Mouse (Mus musculus): Measurements from ENCODE around the gene Psrc1. TPM values are rescaled to one million over a fixed set of nuclear protein-coding genes. Genes with fewer than 3 reads are reported as not detected.
A peak's percentile ranks its signal among the peaks of the same experiment; 100 is the strongest.

Gene Psrc1
- polyA plus RNA-seq, 1 experiment from 2014 or later = 13.9 TPM

- peak; percentile 52 for ATAC-seq (ENCODE audit: low FRiP score)
- Histone ChIP-seq H3K4me1 (replicated peaks) (peaks cover 88% of the 10 kb centered on the region), H3K9me3 (peaks cover 6% of the 10 kb centered on the region), H3K9ac (peak overlapping the region; percentile 87), H3K36me3 (peaks cover 53% of the 10 kb centered on the region), H3K27ac (peak overlapping the region; percentile 99), H3K27me3 (no peaks in the 10 kb centered on the region), H3K4me3 (peak overlapping the region; percentile 90), H3K4me2 (peak overlapping the region; percentile 85)
- WGBS = 23% methylated on average over 8 of the region's 8 CpGs
Observed at GRCm38 (mm10) chr3:108411754-108412121, 28.1 kb downstream of the Psrc1 start.

DNA sequence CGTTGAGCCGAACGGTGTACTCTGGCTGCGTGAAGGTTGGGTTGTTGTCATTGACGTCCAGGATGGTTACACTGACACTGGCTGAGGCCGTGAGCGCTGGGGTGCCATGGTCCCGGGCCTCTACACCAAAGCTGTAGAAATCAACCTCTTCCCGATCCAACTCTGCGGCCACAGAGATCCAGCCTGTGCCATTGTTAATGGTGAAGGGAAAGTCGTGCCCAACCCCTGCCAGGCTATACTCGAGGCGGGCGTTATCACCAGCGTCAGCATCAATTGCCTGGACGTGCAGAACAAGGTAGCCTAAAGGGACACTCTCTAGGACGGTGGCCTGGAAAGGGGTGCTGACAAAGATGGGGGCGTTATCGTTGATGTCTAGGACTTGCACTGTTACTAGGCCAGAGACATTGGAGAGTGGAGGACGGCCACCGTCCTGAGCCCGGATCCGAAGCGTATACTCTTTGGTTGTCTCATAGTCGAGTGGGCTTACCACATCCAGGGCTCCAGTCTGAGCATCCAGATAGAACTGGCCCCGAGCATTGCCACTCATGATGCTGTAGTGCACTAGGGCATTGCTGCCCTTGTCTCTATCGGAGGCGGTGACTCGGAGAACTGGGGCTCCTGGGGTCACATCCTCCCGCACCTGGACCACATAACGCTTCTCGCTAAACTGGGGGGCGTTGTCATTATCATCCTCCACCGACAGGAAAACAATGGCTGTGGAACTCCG lies 30.2 kb downstream of the Psrc1 start:
- Histone ChIP-seq H3K36me3 (peaks cover 35% of the 10 kb centered on the region), H3K27me3 (no peaks in the 10 kb centered on the region), H3K4me3 (peak overlapping the region; percentile 90), H3K4me2 (peak overlapping the region; percentile 85), H3K9me3 (peaks cover 6% of the 10 kb centered on the region), H3K4me1 (replicated peaks) (peaks cover 69% of the 10 kb centered on the region), H3K9ac (peak overlapping the region; percentile 98; the same call in 1 of the 2 replicates), H3K27ac (0 out of 2 replicates have a peak overlapping the region, but pooled peaks have one; percentile 99)
- no peak for ATAC-seq (ENCODE audit: low FRiP score)
- WGBS = 95% methylated on average over 35 of the region's 35 CpGs

GRCm38 (mm10) chr3:108414857-108415830 lies 31.5 kb downstream of the Psrc1 start, which contains the start of gene Celsr2:
TSS of gene Celsr2 (minus strand) at chr3:108415552.
- Histone ChIP-seq H3K4me1 (replicated peaks) (peaks cover 56% of the 10 kb centered on the region), H3K9ac (peak within 1 kb of the TSS; percentile 98), H3K36me3 (peaks cover 28% of the 10 kb centered on the region), H3K9me3 (peaks cover 6% of the 10 kb centered on the region), H3K27me3 (no peaks in the 10 kb centered on the region), H3K4me3 (peak within 1 kb of the TSS; percentile 90), H3K27ac (peak within 1 kb of the TSS; percentile 96), H3K4me2 (peak within 1 kb of the TSS; percentile 85)
- peak; percentile 19 for ATAC-seq (ENCODE audit: low FRiP score)
- 4% methylated on average over 46 of the region's 67 CpGs for WGBS

- no peaks in the 10 kb centered on the region for H3K27me3 ChIP-seq
- H3K36me3 ChIP-seq = peaks cover 28% of the 10 kb centered on the region
- under 1% methylated on average over 42 of the region's 48 CpGs for WGBS
- H3K4me2 ChIP-seq = peak overlapping the region; percentile 85
- ATAC-seq (ENCODE audit: low FRiP score) = peak; percentile 76
- H3K4me3 ChIP-seq = peak overlapping the region; percentile 90
- H3K27ac ChIP-seq = peak overlapping the region; percentile 96
- peaks cover 49% of the 10 kb centered on the region for H3K4me1 ChIP-seq (replicated peaks)
- peaks cover 6% of the 10 kb centered on the region for H3K9me3 ChIP-seq
- peak overlapping the region; percentile 98 for H3K9ac ChIP-seq
Observed at GRCm38 (mm10) chr3:108415831-108416223, 32.2 kb downstream of the Psrc1 start.

GRCm38 (mm10) chr3:108423006-108423405 lies 39.4 kb downstream of the Psrc1 start:
- peak overlapping the region; percentile 79 for H3K27ac ChIP-seq

GRCm38 (mm10) chr3:108423844-108424801 lies 40.5 kb downstream of the Psrc1 start:
- no peaks in the 10 kb centered on the region for H3K27me3 ChIP-seq
- peaks cover 41% of the 10 kb centered on the region for H3K36me3 ChIP-seq
- H3K9ac ChIP-seq = peak overlapping the region; percentile 55
- H3K9me3 ChIP-seq = no peaks in the 10 kb centered on the region
- H3K4me1 ChIP-seq (replicated peaks) = peaks cover 52% of the 10 kb centered on the region
- peak overlapping the region; percentile 25 for H3K4me3 ChIP-seq
- peak overlapping the region; percentile 79 for H3K27ac ChIP-seq
- peak overlapping the region; percentile 49 for H3K4me2 ChIP-seq
- WGBS = 17% methylated on average over 11 of the region's 11 CpGs
- peak; percentile 80 for ATAC-seq (ENCODE audit: low FRiP score)

More at GRCm38 (mm10) chr3:108423006-108423405, 39.4 kb downstream of the Psrc1 start:
- Histone ChIP-seq H3K27me3 (no peaks in the 10 kb centered on the region), H3K9me3 (no peaks in the 10 kb centered on the region), H3K4me3 (no peak overlapping the region), H3K9ac (peak overlapping the region; percentile 55), H3K4me2 (peak overlapping the region; percentile 49), H3K4me1 (replicated peaks) (peaks cover 46% of the 10 kb centered on the region), H3K36me3 (peaks cover 30% of the 10 kb centered on the region)
- no peak for ATAC-seq (ENCODE audit: low FRiP score)
- 26% methylated on average over 6 of the region's 6 CpGs for WGBS

DNA sequence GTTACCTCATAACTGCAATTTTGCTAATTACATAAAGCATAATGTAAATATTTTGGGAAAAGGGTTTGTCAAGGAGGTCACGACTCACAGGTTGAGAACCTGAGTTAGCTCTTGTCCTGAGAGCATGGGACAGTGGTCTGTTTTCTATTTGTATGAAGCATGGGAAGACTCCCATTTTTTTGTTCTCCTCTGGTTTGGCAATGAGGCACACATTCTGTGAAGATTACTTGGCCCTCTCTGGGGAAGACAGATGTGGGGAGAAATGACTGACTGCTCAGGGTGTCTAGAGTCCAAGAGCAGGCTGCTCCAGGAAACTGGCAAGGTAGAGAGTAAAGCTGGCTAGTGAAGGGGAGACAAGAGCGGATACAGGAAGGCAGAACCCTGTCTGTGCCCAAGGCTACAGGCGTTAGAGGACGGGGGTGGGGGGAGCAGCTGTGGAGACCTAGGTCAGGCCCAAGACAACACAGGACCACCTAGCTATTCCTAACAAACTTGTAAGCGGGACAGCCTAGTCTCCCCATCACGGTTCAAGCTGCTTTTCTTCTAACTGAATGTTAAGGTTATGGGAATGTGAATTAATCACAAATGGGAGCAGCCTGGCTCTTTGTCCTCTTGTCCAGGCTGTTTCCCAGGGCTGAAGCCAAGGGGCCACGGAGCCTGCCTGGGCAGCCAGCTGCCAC lies 41.4 kb downstream of the Psrc1 start:
- H3K4me3 ChIP-seq = no peak overlapping the region
- no peaks in the 10 kb centered on the region for H3K27me3 ChIP-seq
- ATAC-seq (ENCODE audit: low FRiP score) = no peak

DNA sequence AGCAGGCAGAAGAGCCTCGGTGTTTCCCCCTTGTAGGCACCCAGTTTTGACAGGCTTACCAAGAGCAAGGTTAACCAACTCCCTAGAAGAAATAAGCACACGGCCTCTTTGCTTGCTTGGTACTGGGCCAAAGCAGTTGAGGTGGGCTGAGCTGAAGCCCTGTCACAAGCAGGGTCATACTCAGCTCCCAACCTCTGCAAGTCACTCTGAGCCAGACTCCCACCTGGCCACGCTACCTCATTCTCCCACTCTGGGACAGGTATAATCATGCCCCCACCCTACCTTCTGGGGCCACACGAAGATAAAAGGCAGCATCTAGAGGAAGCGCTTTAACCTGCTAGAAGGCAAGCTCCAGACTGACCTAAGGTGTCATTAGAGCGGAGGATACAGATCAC lies 42.0 kb downstream of the Psrc1 start:
- Histone ChIP-seq H3K27me3 (no peaks in the 10 kb centered on the region), H3K4me2 (no peak overlapping the region), H3K9me3 (no peaks in the 10 kb centered on the region), H3K4me3 (no peak overlapping the region), H3K27ac (peak overlapping the region; percentile 79), H3K36me3 (peaks cover 54% of the 10 kb centered on the region), H3K4me1 (replicated peaks) (peaks cover 52% of the 10 kb centered on the region), H3K9ac (no peak overlapping the region)
- no peak; the same call in 1 of the 2 replicates for ATAC-seq (ENCODE audit: low FRiP score)
- WGBS = 67% methylated on average over 6 of the region's 6 CpGs

More for the DNA sequence above, 41.4 kb downstream of the Psrc1 start:
- Histone ChIP-seq H3K27ac (peak overlapping the region; percentile 79), H3K4me1 (replicated peaks) (peaks cover 52% of the 10 kb centered on the region), H3K36me3 (peaks cover 51% of the 10 kb centered on the region), H3K9ac (no peak overlapping the region), H3K4me2 (no peak overlapping the region), H3K9me3 (no peaks in the 10 kb centered on the region)
- WGBS = 35% methylated on average over 7 of the region's 7 CpGs

DNA sequence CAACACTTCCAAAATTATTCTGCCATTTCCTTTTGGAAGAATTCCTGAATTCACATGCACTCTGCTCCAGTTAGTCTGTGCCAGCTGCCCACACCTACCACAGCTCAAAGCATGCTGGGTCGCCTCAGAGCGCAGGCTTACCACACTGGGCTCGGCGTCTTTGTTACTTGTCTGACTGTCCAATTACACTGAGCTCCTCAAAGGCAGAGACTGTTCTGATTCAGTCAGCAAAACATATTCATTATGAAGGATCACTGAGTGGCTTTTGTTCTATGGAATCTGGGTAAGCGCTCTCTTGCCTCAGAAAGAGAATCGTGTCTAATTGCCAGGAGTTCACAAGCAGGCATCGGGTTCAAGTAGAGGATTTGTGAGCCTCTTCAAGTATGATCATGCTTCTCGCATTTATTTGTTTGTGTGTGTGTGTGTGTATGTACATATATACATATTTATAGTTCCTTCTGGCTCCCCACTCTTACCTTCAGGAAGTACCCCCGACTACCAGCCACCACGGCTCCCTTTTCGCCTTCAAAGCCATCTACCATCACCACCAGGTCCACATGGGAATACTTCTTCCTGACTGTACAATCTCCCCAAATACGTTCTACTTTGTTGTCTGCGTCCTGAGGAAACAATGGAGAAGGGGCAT lies 49.0 kb downstream of the Psrc1 start:
- Histone ChIP-seq H3K27me3 (no peaks in the 10 kb centered on the region), H3K9ac (peak overlapping the region; percentile 40; the same call in 1 of the 2 replicates), H3K9me3 (no peaks in the 10 kb centered on the region), H3K27ac (peak overlapping the region; percentile 85), H3K4me1 (replicated peaks) (peaks cover 68% of the 10 kb centered on the region), H3K36me3 (peaks cover 76% of the 10 kb centered on the region), H3K4me2 (peak overlapping the region; percentile 0; the same call in 1 of the 2 replicates), H3K4me3 (no peak overlapping the region)
- WGBS = 18% methylated on average over 13 of the region's 13 CpGs
- ATAC-seq (ENCODE audit: low FRiP score) = no peak

DNA sequence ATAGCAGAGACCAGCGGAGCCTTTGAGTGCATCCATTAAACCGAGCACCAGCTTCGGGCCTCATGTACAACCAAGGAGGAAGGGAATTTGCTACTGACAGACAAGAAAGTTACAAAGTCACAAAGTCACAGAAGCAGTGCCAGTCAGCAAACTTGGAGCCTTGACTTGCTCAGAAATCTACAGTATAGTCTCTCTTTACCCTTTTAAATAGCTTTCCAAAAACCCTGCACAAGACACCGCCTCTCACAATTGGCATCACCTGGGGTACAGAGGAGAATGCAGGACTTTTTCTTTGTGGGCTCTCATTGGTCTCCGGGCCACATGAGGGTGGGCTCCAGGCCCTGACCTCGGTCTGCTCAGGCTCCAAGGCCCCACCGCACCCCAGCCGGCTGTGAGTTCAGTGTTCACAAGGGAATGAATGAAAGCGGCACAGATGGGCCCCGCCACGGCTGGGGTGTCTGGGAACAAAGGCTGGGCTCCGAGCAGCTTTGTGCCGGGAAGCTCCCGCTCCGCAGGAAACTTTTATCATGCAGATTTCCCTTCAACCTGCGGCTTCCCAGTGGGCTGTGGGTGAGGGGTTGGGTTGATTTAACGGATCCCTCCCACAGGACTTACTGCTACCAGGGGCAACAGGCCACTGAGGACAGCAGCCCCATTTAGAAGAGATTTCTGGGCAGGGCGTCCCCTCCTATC lies 49.7 kb downstream of the Psrc1 start:
- Histone ChIP-seq H3K9me3 (no peaks in the 10 kb centered on the region), H3K36me3 (peaks cover 69% of the 10 kb centered on the region), H3K4me3 (no peak overlapping the region), H3K4me2 (peak overlapping the region; percentile 0; the same call in 1 of the 2 replicates), H3K4me1 (replicated peaks) (peaks cover 68% of the 10 kb centered on the region), H3K9ac (peak overlapping the region; percentile 40; the same call in 1 of the 2 replicates), H3K27ac (peak overlapping the region; percentile 85), H3K27me3 (no peaks in the 10 kb centered on the region)
- WGBS = 9% methylated on average over 18 of the region's 18 CpGs
- peak; percentile 91 for ATAC-seq (ENCODE audit: low FRiP score)
